Mouse (Mus musculus) neural tube, embryonic 12.5 days (tissue): ENCODE data around the gene Tgfbr3. TPM values are rescaled to one million over a fixed set of nuclear protein-coding genes. Genes with fewer than 3 reads are reported as not detected.
"Not testable (repeated sequence)": the region's sequence is repeated elsewhere in the genome, so short reads cannot be mapped to it uniquely, and the experiment has no call there.

Experiments used
- ATAC-seq: fragments of 200-750 bp; cut with Nextera tagmentation; 2 replicates; pipeline ENCODE4 v1.8.0; 2017; ENCODE audit warnings: low read depth, mild to moderate bottlenecking, moderate TSS enrichment, moderate library complexity; ENCODE audit not compliant: low FRiP score
- H3K27ac ChIP-seq: fragments of 300-500 bp; sonication (generic); 2 replicates; pipeline ENCODE4 v1.5.1; 2016
- H3K27me3 ChIP-seq: fragments of 300-500 bp; sonication (generic); replicated peaks from 2 replicates; pipeline ENCODE4 v1.6.1; 2016; ENCODE audit warnings: mild to moderate bottlenecking
- H3K36me3 ChIP-seq: fragments of 300-500 bp; sonication (generic); 2 replicates; pipeline ENCODE4 v1.6.1; 2016; ENCODE audit warnings: mild to moderate bottlenecking
- H3K4me1 ChIP-seq: fragments of 300-500 bp; sonication (generic); 2 replicates; pipeline ENCODE4 v1.6.1; 2016
- H3K4me2 ChIP-seq: fragments of 300-500 bp; sonication (generic); replicated peaks from 2 replicates; pipeline ENCODE4 v1.6.1; 2016; ENCODE audit warnings: mild to moderate bottlenecking
- H3K4me3 ChIP-seq: fragments of 300-500 bp; sonication (generic); 2 replicates; pipeline ENCODE4 v1.5.1; 2016
- H3K9ac ChIP-seq: fragments of 300-500 bp; sonication (generic); 2 replicates; pipeline ENCODE4 v1.6.1; 2016; ENCODE audit warnings: mild to moderate bottlenecking
- H3K9me3 ChIP-seq: fragments of 300-500 bp; sonication (generic); 2 replicates; pipeline ENCODE4 v1.6.1; 2016; ENCODE audit warnings: mild to moderate bottlenecking
- WGBS: fragments of 180-500 bp; shearing (Covaris S2); methylation state at CpG from one replicate; pipeline ENCODE4 v1.1.7; 2016; 5-methylcytosine and 5-hydroxymethylcytosine counted together
- polyA plus RNA-seq: library from polyadenylated mRNA; unstranded; fragments of >200 nt; fragmentation: Nextera tagmentation; extraction: Ambion mirVana; gene quantifications from 2 replicates; pipeline ENCODE4 v1.2.1, GENCODE M21; 2016

Gene Tgfbr3
- polyA plus RNA-seq, 1 experiment from 2014 or later: 8.8 TPM

DNA sequence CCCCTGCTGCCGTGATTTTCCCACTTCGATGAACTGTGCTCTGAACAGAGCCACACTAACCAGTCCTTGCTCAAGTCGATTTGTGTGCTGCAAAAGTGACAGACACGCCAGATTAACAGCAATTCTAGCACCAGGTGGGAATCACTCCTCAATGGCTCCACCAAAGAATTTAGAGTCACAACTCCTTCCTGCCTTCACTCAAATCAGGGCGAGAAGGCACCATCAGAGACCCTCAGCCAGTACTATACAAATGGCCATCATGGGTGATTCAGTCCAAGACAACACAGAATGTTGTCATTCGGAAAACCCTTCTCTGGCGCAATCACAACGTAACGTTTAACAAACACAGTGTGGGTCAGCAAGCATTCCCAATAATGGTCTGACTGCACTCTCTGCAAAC lies 60.4 kb downstream of the Tgfbr3 start:
- no peak overlapping the region for H3K4me3 ChIP-seq
- no peaks in the 10 kb centered on the region for H3K4me1 ChIP-seq
- no peaks in the 10 kb centered on the region for H3K36me3 ChIP-seq
- no peaks in the 10 kb centered on the region for H3K27me3 ChIP-seq
- no peak overlapping the region for H3K27ac ChIP-seq
- 77% methylated on average over 9 of the region's 9 CpGs for WGBS
- H3K9ac ChIP-seq: no peak overlapping the region
- ATAC-seq: no peak
- H3K9me3 ChIP-seq: no peaks in the 10 kb centered on the region
- no peak overlapping the region for H3K4me2 ChIP-seq

- no peak overlapping the region for H3K4me2 ChIP-seq
- H3K4me1 ChIP-seq: peaks cover 4% of the 10 kb centered on the region
- no peak overlapping the region for H3K9ac ChIP-seq
- no peak for ATAC-seq
- H3K9me3 ChIP-seq: no peaks in the 10 kb centered on the region
- no peak overlapping the region for H3K27ac ChIP-seq
- H3K36me3 ChIP-seq: no peaks in the 10 kb centered on the region
- H3K27me3 ChIP-seq: no peaks in the 10 kb centered on the region
- H3K4me3 ChIP-seq: no peak overlapping the region
These were observed 61.8 kb downstream of the Tgfbr3 start for GRCm38 (mm10) chr5:107227580-107227979.

DNA sequence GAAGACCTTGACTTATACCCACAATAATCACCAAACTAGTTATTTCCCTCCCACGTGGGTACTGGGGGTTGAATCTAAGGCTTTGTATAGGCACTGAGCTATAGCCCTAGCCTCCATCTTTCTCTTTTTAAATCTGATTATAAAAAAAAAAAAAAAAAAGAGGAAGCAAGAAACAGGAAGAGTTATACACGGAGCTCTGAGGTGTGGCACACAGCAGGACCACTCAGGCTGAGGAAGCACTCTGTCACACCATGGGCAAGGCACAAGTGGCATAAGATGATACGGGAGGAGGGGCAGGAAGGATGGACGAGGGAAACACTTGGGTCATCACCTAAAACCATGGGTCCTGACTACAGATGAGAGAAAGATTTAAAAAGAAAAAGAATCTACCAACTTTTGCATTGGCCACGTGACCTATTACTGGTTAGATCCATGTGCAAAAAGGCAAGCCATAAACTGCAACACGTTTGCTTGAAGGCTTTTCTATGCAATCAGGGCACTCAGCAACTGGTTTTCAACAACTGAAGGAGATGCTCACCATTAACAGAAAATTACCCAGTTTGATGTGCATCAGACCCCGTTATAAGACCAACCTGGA lies 64.5 kb downstream of the Tgfbr3 start:
- 80% methylated on average over 7 of the region's 7 CpGs for WGBS
- no peak overlapping the region for H3K4me2 ChIP-seq
- H3K27me3 ChIP-seq: no peaks in the 10 kb centered on the region; the same call in 1 of the 2 replicates
- ATAC-seq: no peak
- H3K9ac ChIP-seq: no peak overlapping the region
- H3K27ac ChIP-seq: no peak overlapping the region
- no peak overlapping the region for H3K4me3 ChIP-seq
- H3K9me3 ChIP-seq: no peaks in the 10 kb centered on the region
- H3K36me3 ChIP-seq: no peaks in the 10 kb centered on the region
- peaks cover 21% of the 10 kb centered on the region for H3K4me1 ChIP-seq

DNA sequence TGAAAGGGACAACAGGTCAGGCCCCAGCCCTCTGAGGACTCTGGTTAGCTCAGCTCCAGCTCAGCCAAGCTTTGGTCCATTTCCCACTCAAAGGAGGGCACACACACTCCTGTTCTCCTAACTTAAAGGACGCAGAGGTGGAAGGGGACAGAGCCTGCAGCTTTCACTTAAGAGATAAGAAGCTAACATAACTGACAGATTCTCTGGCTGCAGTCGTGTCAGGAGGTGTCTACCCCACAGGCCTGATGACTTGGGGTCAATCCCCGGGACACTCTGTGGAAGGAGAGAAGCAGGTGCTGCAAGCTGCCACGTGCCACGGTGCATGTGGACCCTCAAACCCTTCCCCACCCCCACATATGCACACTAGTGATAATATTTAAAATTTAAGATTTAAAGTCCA lies 65.3 kb downstream of the Tgfbr3 start:
- H3K4me3 ChIP-seq: no peak overlapping the region
- WGBS: 80% methylated on average over 5 of the region's 5 CpGs
- no peak for ATAC-seq

DNA sequence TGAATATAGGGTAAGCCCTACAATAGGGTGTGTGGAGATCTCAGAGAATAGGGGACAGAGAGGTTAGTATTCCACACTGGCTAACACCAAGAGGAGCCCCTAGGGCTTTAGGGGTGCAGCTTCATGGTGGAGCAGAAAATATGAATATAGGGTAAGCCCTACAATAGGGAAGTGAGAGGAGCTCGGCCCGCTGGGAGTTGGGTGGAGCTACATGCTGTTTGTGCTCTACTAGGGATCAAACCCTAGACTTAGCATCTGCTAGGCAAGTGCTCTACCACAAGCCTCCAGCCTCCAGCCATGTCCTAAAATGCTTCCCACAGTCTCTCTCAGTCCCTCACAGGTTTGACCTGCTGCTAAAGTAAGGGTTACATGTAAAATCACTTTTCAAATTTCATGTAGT lies 65.9 kb downstream of the Tgfbr3 start:
- H3K27me3 ChIP-seq, ATAC-seq, H3K4me2 ChIP-seq, H3K36me3 ChIP-seq, H3K27ac ChIP-seq, H3K9me3 ChIP-seq, H3K9ac ChIP-seq, H3K4me3 ChIP-seq: not testable (repeated sequence)
- H3K4me1 ChIP-seq: peaks cover 21% of the 10 kb centered on the region
- WGBS: 82% methylated on average over 2 of the region's 2 CpGs

More for the DNA sequence above, 65.3 kb downstream of the Tgfbr3 start:
- no peak overlapping the region for H3K4me2 ChIP-seq
- H3K4me1 ChIP-seq: peaks cover 21% of the 10 kb centered on the region
- no peak overlapping the region for H3K9ac ChIP-seq
- H3K36me3 ChIP-seq: no peaks in the 10 kb centered on the region
- H3K27ac ChIP-seq: no peak overlapping the region
- no peaks in the 10 kb centered on the region; the same call in 1 of the 2 replicates for H3K27me3 ChIP-seq
- no peaks in the 10 kb centered on the region for H3K9me3 ChIP-seq

GRCm38 (mm10) chr5:107223029-107223428 lies 66.4 kb downstream of the Tgfbr3 start:
- no peaks in the 10 kb centered on the region for H3K9me3 ChIP-seq
- H3K4me3 ChIP-seq: no peak overlapping the region
- no peaks in the 10 kb centered on the region for H3K36me3 ChIP-seq
- no peak overlapping the region for H3K4me2 ChIP-seq
- no peak for ATAC-seq
- no peak overlapping the region for H3K9ac ChIP-seq
- no peak overlapping the region for H3K27ac ChIP-seq
- H3K4me1 ChIP-seq: peaks cover 21% of the 10 kb centered on the region
- H3K27me3 ChIP-seq: no peaks in the 10 kb centered on the region; the same call in 1 of the 2 replicates
- WGBS: 85% methylated on average over 9 of the region's 9 CpGs

DNA sequence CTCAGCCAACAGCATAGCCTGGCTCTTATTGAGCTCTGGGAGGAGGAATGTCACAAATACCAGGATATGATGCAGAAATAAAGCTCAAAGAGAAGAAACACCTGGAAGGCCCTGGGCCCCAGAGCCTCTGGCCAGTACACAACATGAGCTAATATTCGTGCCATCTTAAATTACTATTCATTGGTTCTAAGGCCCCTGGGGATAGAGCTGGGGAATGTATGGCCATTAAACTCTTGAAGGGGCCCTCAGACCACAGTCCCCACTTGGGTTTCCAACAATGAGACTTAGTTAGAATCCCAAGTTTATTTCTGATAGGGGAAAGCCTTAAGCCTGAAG lies 66.8 kb downstream of the Tgfbr3 start:
- peak; percentile 15; the same call in 1 of the 2 replicates for ATAC-seq

GRCm38 (mm10) chr5:107221892-107222669 lies 67.3 kb downstream of the Tgfbr3 start:
- Histone ChIP-seq H3K27me3 (no peaks in the 10 kb centered on the region; the same call in 1 of the 2 replicates), H3K4me2 (peak overlapping the region; percentile 26), H3K4me3 (no peak overlapping the region), H3K27ac (no peak overlapping the region), H3K9ac (no peak overlapping the region), H3K4me1 (peaks cover 21% of the 10 kb centered on the region), H3K9me3 (no peaks in the 10 kb centered on the region), H3K36me3 (no peaks in the 10 kb centered on the region)
- WGBS: 42% methylated on average over 17 of the region's 17 CpGs
- ATAC-seq: peak; percentile 82

More for the DNA sequence above, 66.8 kb downstream of the Tgfbr3 start:
- 55% methylated on average over 1 of the region's 1 CpGs for WGBS
- Histone ChIP-seq H3K27ac (no peak overlapping the region), H3K4me3 (no peak overlapping the region), H3K36me3 (no peaks in the 10 kb centered on the region), H3K4me1 (peaks cover 21% of the 10 kb centered on the region), H3K27me3 (no peaks in the 10 kb centered on the region; the same call in 1 of the 2 replicates), H3K9ac (no peak overlapping the region), H3K4me2 (peak overlapping the region; percentile 26), H3K9me3 (no peaks in the 10 kb centered on the region)

DNA sequence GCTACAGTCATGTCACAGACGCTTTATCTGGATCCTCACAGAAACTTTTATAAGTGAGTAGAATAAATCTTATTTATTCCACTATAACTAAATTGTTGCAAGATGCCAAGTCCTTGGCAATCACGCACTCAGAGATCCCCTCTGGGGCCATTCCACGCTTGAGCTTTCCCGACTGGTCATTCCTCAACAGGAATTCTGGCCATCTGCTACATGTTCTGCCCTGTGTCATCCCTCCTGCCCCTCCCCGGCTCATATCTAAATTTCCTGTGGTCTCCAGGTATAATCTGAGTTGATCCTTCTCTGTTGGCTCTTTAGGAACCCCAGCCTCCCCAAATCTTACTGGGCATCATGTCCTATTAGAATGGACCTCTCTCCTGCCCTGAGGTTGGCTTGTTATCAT lies 68.5 kb downstream of the Tgfbr3 start:
- H3K4me1 ChIP-seq: peaks cover 21% of the 10 kb centered on the region
- no peak overlapping the region for H3K9ac ChIP-seq
- H3K4me3 ChIP-seq: no peak overlapping the region
- no peak overlapping the region for H3K4me2 ChIP-seq
- no peak for ATAC-seq
- H3K27ac ChIP-seq: no peak overlapping the region
- no peaks in the 10 kb centered on the region for H3K36me3 ChIP-seq
- WGBS: 73% methylated on average over 5 of the region's 5 CpGs
- no peaks in the 10 kb centered on the region; the same call in 1 of the 2 replicates for H3K27me3 ChIP-seq
- no peaks in the 10 kb centered on the region for H3K9me3 ChIP-seq

DNA sequence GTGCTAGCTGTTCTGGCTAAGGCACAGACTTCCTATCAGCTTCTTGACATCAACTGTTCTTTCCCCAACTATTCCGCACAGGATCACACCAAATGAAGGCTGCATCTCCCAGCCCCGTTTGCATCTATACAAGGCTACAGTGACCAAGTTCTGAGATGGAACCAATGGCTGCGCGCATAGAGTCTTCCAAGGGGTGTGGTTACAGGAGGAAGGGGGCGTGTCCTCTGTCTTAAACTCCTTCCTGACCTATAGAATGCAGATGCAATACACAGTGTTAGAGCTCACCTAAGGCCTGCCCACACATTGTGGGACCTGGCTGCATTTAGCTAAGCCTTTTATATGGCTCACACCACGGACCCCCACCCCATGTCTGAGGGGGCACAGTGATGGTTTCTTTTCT lies 69.5 kb downstream of the Tgfbr3 start:
- ATAC-seq: no peak
- H3K36me3 ChIP-seq: no peaks in the 10 kb centered on the region
- no peak overlapping the region for H3K9ac ChIP-seq
- H3K4me2 ChIP-seq: no peak overlapping the region
- no peaks in the 10 kb centered on the region for H3K9me3 ChIP-seq
- WGBS: 75% methylated on average over 6 of the region's 6 CpGs
- H3K27me3 ChIP-seq: no peaks in the 10 kb centered on the region; the same call in 1 of the 2 replicates
- H3K4me3 ChIP-seq: no peak overlapping the region
- H3K27ac ChIP-seq: no peak overlapping the region
- H3K4me1 ChIP-seq: peaks cover 21% of the 10 kb centered on the region

DNA sequence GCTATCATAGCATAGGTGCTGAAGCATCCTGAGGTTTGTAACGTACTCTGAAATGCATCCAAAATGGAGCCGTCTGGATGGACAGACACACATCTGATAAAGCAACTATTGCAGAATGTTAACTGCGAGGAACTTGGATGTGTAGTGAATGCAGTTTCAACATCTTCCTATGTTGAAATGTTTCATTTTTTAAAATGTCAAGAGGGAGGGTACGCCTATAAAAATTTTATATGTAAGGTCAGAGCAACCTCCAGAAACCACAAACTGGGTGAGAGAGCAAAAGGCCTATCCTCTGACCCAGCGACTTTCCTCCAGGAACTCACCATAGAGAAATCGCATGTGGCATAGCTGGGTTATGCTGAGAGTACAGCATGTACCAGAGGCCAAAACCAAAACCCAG lies 70.1 kb downstream of the Tgfbr3 start:
- Histone ChIP-seq H3K27me3 (no peaks in the 10 kb centered on the region; the same call in 1 of the 2 replicates), H3K27ac (no peak overlapping the region), H3K4me3 (no peak overlapping the region), H3K4me2 (no peak overlapping the region), H3K36me3 (no peaks in the 10 kb centered on the region), H3K4me1 (peaks cover 21% of the 10 kb centered on the region), H3K9me3 (no peaks in the 10 kb centered on the region), H3K9ac (no peak overlapping the region)
- no peak for ATAC-seq
- WGBS: 93% methylated on average over 6 of the region's 6 CpGs

DNA sequence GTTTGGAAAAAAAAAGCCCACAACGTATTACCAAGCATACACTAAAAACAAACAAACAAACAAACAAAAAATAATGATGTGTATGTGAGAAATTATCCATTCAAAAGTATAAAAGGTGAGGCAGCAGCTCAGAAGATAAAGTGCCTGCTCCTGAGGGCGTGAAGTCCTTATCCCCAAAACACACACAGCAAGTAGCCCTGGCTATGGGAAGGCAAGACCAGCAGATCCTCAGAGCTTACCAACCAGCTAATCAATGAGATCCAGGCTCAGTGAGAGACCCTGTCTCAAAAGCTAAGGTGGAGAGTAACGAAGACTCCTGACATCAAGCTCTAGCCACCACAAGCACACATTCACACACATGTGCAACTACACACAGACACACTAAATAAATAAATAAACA lies 70.8 kb downstream of the Tgfbr3 start:
- Histone ChIP-seq H3K36me3 (no peaks in the 10 kb centered on the region), H3K4me1 (peaks cover 21% of the 10 kb centered on the region), H3K27me3 (no peaks in the 10 kb centered on the region; the same call in 1 of the 2 replicates), H3K4me3 (no peak overlapping the region), H3K27ac (no peak overlapping the region), H3K9me3 (no peaks in the 10 kb centered on the region), H3K9ac (no peak overlapping the region), H3K4me2 (no peak overlapping the region)
- no peak for ATAC-seq
- 86% methylated on average over 3 of the region's 3 CpGs for WGBS
